Mouse (Mus musculus) naive thymus-derived CD4-positive, alpha-beta T cell, adult 5 months (primary cell): ENCODE data around the gene H2al1b. TPM values are rescaled to one million over a fixed set of nuclear protein-coding genes. Genes with fewer than 3 reads are reported as not detected.

Experiments used
- polyA plus RNA-seq: library from polyadenylated mRNA; unstranded; fragments of 100-300 nt; shearing (Covaris generic); gene quantifications from one replicate; pipeline ENCODE4 v1.2.1, GENCODE M21; 2017

The H2al1b gene
- not detected for polyA plus RNA-seq

GRCm38 (mm10) chrX:11302132-11302531 is at the start of gene H2al1b:
Gene H2al1b, plus strand, starts transcription at chrX:11302432.

GRCm38 (mm10) chrX:11298957-11299356 is 3.3 kb upstream of the H2al1b start, which contains the start of gene H2al1a:
Gene H2al1a, plus strand, starts transcription at chrX:11299257.

GRCm38 (mm10) chrX:11305355-11305754 is 3.1 kb downstream of the H2al1b start, which contains the start of gene H2al1c:
Gene H2al1c, plus strand, starts transcription at chrX:11305655.

GRCm38 (mm10) chrX:11308524-11308923 is 6.3 kb downstream of the H2al1b start, which contains the start of gene H2al1d:
Gene H2al1d, plus strand, starts transcription at chrX:11308824.

GRCm38 (mm10) chrX:11311634-11312033 is 9.4 kb downstream of the H2al1b start, which contains the start of gene H2al1e:
Gene H2al1e, plus strand, starts transcription at chrX:11311934.

GRCm38 (mm10) chrX:11314858-11315257 is 12.6 kb downstream of the H2al1b start, which contains the start of gene H2al1f:
Gene H2al1f, plus strand, starts transcription at chrX:11315158.

GRCm38 (mm10) chrX:11317956-11318355 is 15.7 kb downstream of the H2al1b start, which contains the start of gene H2al1g:
Gene H2al1g, plus strand, starts transcription at chrX:11318256.

GRCm38 (mm10) chrX:11321192-11321591 is 19.0 kb downstream of the H2al1b start, which contains the start of gene H2al1h:
Gene H2al1h, plus strand, starts transcription at chrX:11321492.

GRCm38 (mm10) chrX:11324359-11324758 is 22.1 kb downstream of the H2al1b start, which contains the start of gene H2al1i:
Gene H2al1i, plus strand, starts transcription at chrX:11324659.

GRCm38 (mm10) chrX:11327522-11327921 is 25.3 kb downstream of the H2al1b start, which contains the start of gene H2al1j:
Gene H2al1j, plus strand, starts transcription at chrX:11327822.

Other genes starting within 250 kb of the H2al1b start
- not detected for gene H2al1a, start 3.2 kb upstream of the H2al1b start, polyA plus RNA-seq
- not detected for gene H2al1c, start 3.2 kb downstream of the H2al1b start, polyA plus RNA-seq
- not detected for gene H2al1d, start 6.4 kb downstream of the H2al1b start, polyA plus RNA-seq
- gene H2al1e, start 9.5 kb downstream of the H2al1b start, polyA plus RNA-seq: not detected
- not detected for gene H2al1f, start 12.7 kb downstream of the H2al1b start, polyA plus RNA-seq
- gene H2al1g, start 15.8 kb downstream of the H2al1b start, polyA plus RNA-seq: not detected
- gene H2al1h, start 19.1 kb downstream of the H2al1b start, polyA plus RNA-seq: not detected
- gene H2al1i, start 22.2 kb downstream of the H2al1b start, polyA plus RNA-seq: not detected
- gene H2al1j, start 25.4 kb downstream of the H2al1b start, polyA plus RNA-seq: not detected